Mouse (Mus musculus): ENCODE results near the gene Eya2. TPM values are rescaled to one million over a fixed set of nuclear protein-coding genes. Genes with fewer than 3 reads are reported as not detected.

Eya2 gene
- polyA plus RNA-seq, 2 experiments = 18.8 to 32.6 TPM

- peak; percentile 69 for ATAC-seq (ENCODE audit: low FRiP score, low read depth)
- peak overlapping the region; percentile 31; the same call in 1 of the 2 replicates for H3K9ac ChIP-seq (ENCODE audit: low read depth, low read length, severe bottlenecking)
Measured at GRCm38 (mm10) chr2:165563298-165564058, 31.4 kb upstream of the Eya2 start.

GRCm38 (mm10) chr2:165564101-165564500 is 30.7 kb upstream of the Eya2 start:
- Histone ChIP-seq H3K36me3 (ENCODE audit: control insufficient read depth, insufficient read depth, low read length) (no peaks in the 10 kb centered on the region), H3K4me2 (replicated peaks; ENCODE audit: low read depth, low read length, severe bottlenecking) (no peak overlapping the region; the same call in 1 of the 2 replicates), H3K27me3 (ENCODE audit: control insufficient read depth, insufficient read depth, low read length) (peaks cover 18% of the 10 kb centered on the region), H3K9me3 (ENCODE audit: control insufficient read depth, low read length) (no peaks in the 10 kb centered on the region), H3K27ac (replicated peaks; ENCODE audit: low read depth, low read length) (no peak overlapping the region), H3K4me1 (ENCODE audit: control insufficient read depth, insufficient read depth, low read length) (peaks cover 18% of the 10 kb centered on the region), H3K4me3 (replicated peaks; ENCODE audit: low read length) (no peak overlapping the region), H3K9ac (ENCODE audit: low read depth, low read length, severe bottlenecking) (no peak overlapping the region)
- no peak for DNase-seq (ENCODE audit: low spot score)
- no peak for TF ChIP-seq POLR2A (IDR thresholded peaks at IDR 0.05; ENCODE audit: borderline replicate concordance, extremely low read depth, insufficient read depth, insufficient read length)
- no peak for ATAC-seq (ENCODE audit: low FRiP score, low read depth)
- WGBS = 71% methylated on average over 8 of the region's 8 CpGs

More at GRCm38 (mm10) chr2:165563298-165564058, 31.4 kb upstream of the Eya2 start:
- peaks cover 18% of the 10 kb centered on the region for H3K4me1 ChIP-seq (ENCODE audit: control insufficient read depth, insufficient read depth, low read length)
- WGBS = 2% methylated on average over 51 of the region's 52 CpGs
- no peak overlapping the region for H3K27ac ChIP-seq (replicated peaks; ENCODE audit: low read depth, low read length)
- no peaks in the 10 kb centered on the region for H3K9me3 ChIP-seq (ENCODE audit: control insufficient read depth, low read length)
- peak overlapping the region; percentile 59 for H3K4me2 ChIP-seq (replicated peaks; ENCODE audit: low read depth, low read length, severe bottlenecking)
- no peak for TF ChIP-seq POLR2A (IDR thresholded peaks at IDR 0.05; ENCODE audit: borderline replicate concordance, extremely low read depth, insufficient read depth, insufficient read length)
- H3K36me3 ChIP-seq (ENCODE audit: control insufficient read depth, insufficient read depth, low read length) = no peaks in the 10 kb centered on the region
- peak overlapping the region; percentile 32 for H3K4me3 ChIP-seq (replicated peaks; ENCODE audit: low read length)
- DNase-seq (ENCODE audit: low spot score) = peak; percentile 43
- H3K27me3 ChIP-seq (ENCODE audit: control insufficient read depth, insufficient read depth, low read length) = peaks cover 18% of the 10 kb centered on the region

GRCm38 (mm10) chr2:165564620-165565019 is 30.2 kb upstream of the Eya2 start:
- Histone ChIP-seq H3K4me2 (replicated peaks; ENCODE audit: low read depth, low read length, severe bottlenecking) (no peak overlapping the region), H3K36me3 (ENCODE audit: control insufficient read depth, insufficient read depth, low read length) (no peaks in the 10 kb centered on the region), H3K27me3 (ENCODE audit: control insufficient read depth, insufficient read depth, low read length) (peaks cover 18% of the 10 kb centered on the region), H3K27ac (replicated peaks; ENCODE audit: low read depth, low read length) (no peak overlapping the region), H3K4me1 (ENCODE audit: control insufficient read depth, insufficient read depth, low read length) (peaks cover 18% of the 10 kb centered on the region), H3K4me3 (replicated peaks; ENCODE audit: low read length) (no peak overlapping the region), H3K9me3 (ENCODE audit: control insufficient read depth, low read length) (no peaks in the 10 kb centered on the region), H3K9ac (ENCODE audit: low read depth, low read length, severe bottlenecking) (no peak overlapping the region)
- TF ChIP-seq POLR2A (IDR thresholded peaks at IDR 0.05; ENCODE audit: borderline replicate concordance, extremely low read depth, insufficient read depth, insufficient read length) = no peak
- no peak for DNase-seq (ENCODE audit: low spot score)
- WGBS = 48% methylated on average over 6 of the region's 6 CpGs
- ATAC-seq (ENCODE audit: low FRiP score, low read depth) = no peak

- no peaks in the 10 kb centered on the region for H3K36me3 ChIP-seq (ENCODE audit: control insufficient read depth, insufficient read depth, low read length)
- 7% methylated on average over 6 of the region's 6 CpGs for WGBS
- H3K9me3 ChIP-seq (ENCODE audit: control insufficient read depth, low read length) = no peaks in the 10 kb centered on the region
- DNase-seq (ENCODE audit: low spot score) = peak; percentile 45
- no peak overlapping the region for H3K9ac ChIP-seq (ENCODE audit: low read depth, low read length, severe bottlenecking)
- no peak for ATAC-seq (ENCODE audit: low FRiP score, low read depth)
- no peak overlapping the region for H3K4me3 ChIP-seq (replicated peaks; ENCODE audit: low read length)
- peaks cover 23% of the 10 kb centered on the region for H3K4me1 ChIP-seq (ENCODE audit: control insufficient read depth, insufficient read depth, low read length)
- peaks cover 18% of the 10 kb centered on the region for H3K27me3 ChIP-seq (ENCODE audit: control insufficient read depth, insufficient read depth, low read length)
- H3K4me2 ChIP-seq (replicated peaks; ENCODE audit: low read depth, low read length, severe bottlenecking) = no peak overlapping the region
- 0 out of 2 replicates have a peak overlapping the region, but pooled peaks have one; percentile 16 for H3K27ac ChIP-seq (replicated peaks; ENCODE audit: low read depth, low read length)
- no peak for TF ChIP-seq POLR2A (IDR thresholded peaks at IDR 0.05; ENCODE audit: borderline replicate concordance, extremely low read depth, insufficient read depth, insufficient read length)
Measured at GRCm38 (mm10) chr2:165566898-165567297, 27.9 kb upstream of the Eya2 start.

- WGBS = 32% methylated on average over 9 of the region's 9 CpGs
- no peak for DNase-seq (ENCODE audit: low spot score)
- Histone ChIP-seq H3K9me3 (ENCODE audit: control insufficient read depth, low read length) (no peaks in the 10 kb centered on the region), H3K9ac (ENCODE audit: low read depth, low read length, severe bottlenecking) (no peak overlapping the region), H3K27me3 (ENCODE audit: control insufficient read depth, insufficient read depth, low read length) (peaks cover 18% of the 10 kb centered on the region), H3K4me3 (replicated peaks; ENCODE audit: low read length) (no peak overlapping the region), H3K36me3 (ENCODE audit: control insufficient read depth, insufficient read depth, low read length) (no peaks in the 10 kb centered on the region), H3K4me2 (replicated peaks; ENCODE audit: low read depth, low read length, severe bottlenecking) (no peak overlapping the region), H3K27ac (replicated peaks; ENCODE audit: low read depth, low read length) (no peak overlapping the region), H3K4me1 (ENCODE audit: control insufficient read depth, insufficient read depth, low read length) (peaks cover 23% of the 10 kb centered on the region)
- ATAC-seq (ENCODE audit: low FRiP score, low read depth) = no peak
- no peak for TF ChIP-seq POLR2A (IDR thresholded peaks at IDR 0.05; ENCODE audit: borderline replicate concordance, extremely low read depth, insufficient read depth, insufficient read length)
Measured at GRCm38 (mm10) chr2:165567820-165568219, 27.0 kb upstream of the Eya2 start.
